Mouse (Mus musculus): ENCODE measurements around the gene Pla1a. TPM values are rescaled to one million over a fixed set of nuclear protein-coding genes. Genes with fewer than 3 reads are reported as not detected.

Pla1a gene
- total RNA-seq, 2 experiments from 2014 or later = 0.60 to 0.76 TPM

- no peak for DNase-seq (ENCODE audit: low spot score in 2 of 2)
Measured at GRCm38 (mm10) chr16:38439190-38439589, 6.2 kb upstream of the Pla1a start.

GRCm38 (mm10) chr16:38434295-38434795 lies 1.4 kb upstream of the Pla1a start:
- no peak for DNase-seq (ENCODE audit: low spot score in 2 of 2)

GRCm38 (mm10) chr16:38433514-38433913 lies 569 bp upstream of the Pla1a start:
- no peak for DNase-seq (ENCODE audit: low spot score in 2 of 2)

GRCm38 (mm10) chr16:38431446-38432185 lies 1.3 kb downstream of the Pla1a start:
- no peak for DNase-seq (ENCODE audit: low spot score in 2 of 2)

GRCm38 (mm10) chr16:38425799-38426198 lies 7.1 kb downstream of the Pla1a start:
- DNase-seq (ENCODE audit: low spot score in 2 of 2) = no peak

DNA sequence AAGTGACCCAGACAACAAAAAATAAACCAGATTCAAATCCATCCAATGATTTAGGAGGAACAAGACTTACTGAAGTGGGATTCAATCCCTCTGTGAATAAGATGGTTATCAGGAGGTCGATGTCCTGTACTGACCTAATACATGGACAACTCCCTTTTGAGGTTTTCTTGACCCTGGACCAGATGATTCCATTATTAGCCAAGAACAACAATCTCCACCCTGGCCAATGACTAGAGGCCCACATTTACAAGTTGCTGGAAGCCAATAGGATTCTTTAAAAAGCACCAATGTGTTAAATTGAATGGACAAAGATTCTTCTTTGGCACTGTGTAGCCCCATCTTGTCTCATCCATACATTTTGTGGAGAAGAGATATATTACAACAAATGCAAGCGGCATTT lies 7.6 kb downstream of the Pla1a start:
- no peak for DNase-seq (ENCODE audit: low spot score in 2 of 2)

DNA sequence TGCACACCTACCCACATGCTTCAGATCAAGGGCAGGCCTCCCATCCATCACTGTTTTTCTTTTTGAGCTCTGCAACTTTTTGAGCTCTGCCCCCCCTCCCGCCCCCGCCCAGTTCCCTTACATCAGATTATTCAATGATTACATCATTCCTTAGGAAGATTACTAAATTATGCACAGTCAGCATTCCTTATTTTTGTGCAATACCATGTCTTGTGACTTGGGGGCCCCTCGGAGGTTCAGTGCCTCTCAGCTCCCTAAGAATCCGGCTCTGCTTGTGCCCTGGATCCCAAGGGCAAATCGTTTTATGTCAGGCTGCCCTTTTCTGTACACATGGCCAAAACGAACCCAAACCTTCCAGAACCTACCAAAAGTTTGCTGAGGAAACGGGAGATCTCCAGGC lies 18.0 kb downstream of the Pla1a start:
- no peak for DNase-seq (ENCODE audit: low spot score in 2 of 2)

DNA sequence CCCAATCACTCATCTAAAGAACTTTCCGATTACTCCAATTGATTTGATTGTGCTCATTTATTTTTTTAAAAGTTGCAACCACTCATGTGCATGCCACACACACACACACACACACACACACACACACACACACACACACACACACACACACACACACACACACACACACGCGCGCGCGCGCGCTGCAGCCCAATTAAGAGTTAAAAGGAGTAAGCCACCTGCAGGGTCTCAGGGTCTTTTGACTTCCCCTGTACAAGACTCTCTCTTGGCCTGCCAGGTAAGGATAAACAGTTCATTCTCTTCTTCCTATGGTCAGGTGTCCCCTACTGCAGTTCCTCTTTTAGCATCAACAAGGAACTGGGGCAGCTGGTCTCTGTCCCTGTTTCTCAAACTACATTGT lies 24.5 kb downstream of the Pla1a start:
- DNase-seq (ENCODE audit: low spot score in 2 of 2) = no peak

DNA sequence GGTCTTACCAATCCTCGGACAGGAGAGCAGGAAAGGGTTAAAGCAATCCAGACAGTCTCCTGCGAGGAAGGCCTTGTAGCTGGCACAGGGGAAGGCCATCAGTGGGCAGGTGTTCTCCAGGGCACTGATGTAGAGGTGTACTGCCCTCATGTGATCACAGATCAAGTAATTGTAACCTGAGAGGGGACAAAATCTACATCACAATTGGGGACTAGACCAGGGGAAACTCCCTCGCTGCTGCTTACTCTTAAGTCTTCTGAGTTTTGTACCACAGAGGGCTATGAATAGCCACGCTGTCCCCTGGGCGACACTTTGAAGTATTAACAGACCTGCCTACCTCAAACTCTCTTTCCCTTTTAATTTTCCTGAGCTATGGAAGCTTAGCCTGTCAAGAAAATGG lies 25.4 kb downstream of the Pla1a start:
- DNase-seq (ENCODE audit: low spot score in 2 of 2) = no peak

GRCm38 (mm10) chr16:38406708-38407107 lies 26.2 kb downstream of the Pla1a start:
- no peak for DNase-seq (ENCODE audit: low spot score in 2 of 2)

DNA sequence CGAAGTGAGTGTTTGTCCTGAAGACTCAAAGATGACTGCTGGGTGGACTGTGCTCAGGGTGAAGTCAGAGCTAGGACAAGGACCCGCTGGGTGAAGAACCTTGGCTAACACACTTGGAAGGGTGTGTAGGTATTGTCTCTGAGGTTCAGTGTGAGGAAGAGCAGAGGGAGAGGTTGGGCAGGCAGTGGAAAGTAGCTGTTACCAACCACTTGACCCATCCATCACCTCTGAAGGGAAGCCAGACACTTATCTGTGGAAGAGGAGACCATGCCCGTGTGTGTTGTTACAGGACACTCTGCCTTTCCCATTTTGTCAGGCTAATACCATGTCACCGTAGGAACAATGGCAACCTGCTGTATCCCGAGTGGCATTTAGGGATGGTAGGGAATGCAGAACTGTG lies 26.7 kb downstream of the Pla1a start:
- DNase-seq (ENCODE audit: low spot score in 2 of 2) = no peak

GRCm38 (mm10) chr16:38403639-38404038 lies 29.3 kb downstream of the Pla1a start:
- no peak for DNase-seq (ENCODE audit: low spot score in 2 of 2)

DNA sequence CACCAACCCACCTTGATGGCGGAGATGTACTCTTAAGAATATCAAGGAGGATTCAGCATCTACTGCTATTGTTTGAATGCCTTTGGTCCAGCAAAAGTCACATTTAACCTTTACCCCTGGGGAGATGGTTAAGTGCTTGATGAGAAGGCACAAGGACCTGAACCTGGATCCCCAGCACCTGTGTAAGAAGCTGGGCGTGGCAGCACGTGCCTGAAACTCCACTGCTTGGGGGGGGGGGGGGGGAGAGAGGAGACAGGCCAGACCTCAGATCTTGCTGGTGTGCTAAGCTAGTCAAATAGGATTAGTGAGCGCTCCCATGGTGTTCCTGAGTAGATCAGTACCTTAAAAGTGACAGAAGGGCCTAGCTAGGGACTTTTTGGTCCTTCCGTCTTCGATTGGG lies 31.5 kb downstream of the Pla1a start:
- no peak for DNase-seq (ENCODE audit: low spot score in 2 of 2)

DNA sequence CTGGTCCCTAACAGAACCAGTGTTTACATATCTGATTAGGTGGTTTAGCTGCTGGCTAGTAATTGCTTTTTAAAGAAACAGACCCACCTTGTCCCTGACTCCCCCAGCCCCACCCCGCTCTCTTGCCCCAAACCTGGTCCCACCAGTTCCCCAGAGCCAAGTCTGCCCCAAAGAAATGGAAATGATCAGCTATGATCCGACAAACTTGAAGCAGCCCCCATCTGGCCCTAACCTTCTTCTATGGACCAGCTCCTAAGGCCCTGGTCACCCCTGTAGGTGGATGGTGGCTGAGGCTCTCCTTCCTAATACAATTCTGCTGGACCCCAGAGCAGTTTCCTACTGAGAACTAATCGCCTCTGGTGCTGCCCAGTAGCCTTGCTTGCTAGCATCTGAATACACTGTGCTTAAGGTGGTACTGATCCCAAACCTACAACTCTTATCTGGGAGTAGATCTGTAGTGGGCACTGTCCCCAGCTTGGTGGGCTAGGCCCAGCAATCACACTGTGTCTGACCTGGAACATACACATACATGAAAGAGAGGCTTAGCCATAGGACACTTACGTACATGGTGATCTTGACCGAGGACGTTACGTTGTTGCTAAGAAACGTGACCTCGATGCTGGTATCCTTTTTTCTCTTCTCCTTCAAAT lies 32.5 kb downstream of the Pla1a start:
- DNase-seq (ENCODE audit: low spot score in 2 of 2) = no peak

- peak; percentile 41 to 46 for DNase-seq (ENCODE audit: low spot score in 2 of 2)
Measured at GRCm38 (mm10) chr16:38399531-38400231, 33.3 kb downstream of the Pla1a start.

DNA sequence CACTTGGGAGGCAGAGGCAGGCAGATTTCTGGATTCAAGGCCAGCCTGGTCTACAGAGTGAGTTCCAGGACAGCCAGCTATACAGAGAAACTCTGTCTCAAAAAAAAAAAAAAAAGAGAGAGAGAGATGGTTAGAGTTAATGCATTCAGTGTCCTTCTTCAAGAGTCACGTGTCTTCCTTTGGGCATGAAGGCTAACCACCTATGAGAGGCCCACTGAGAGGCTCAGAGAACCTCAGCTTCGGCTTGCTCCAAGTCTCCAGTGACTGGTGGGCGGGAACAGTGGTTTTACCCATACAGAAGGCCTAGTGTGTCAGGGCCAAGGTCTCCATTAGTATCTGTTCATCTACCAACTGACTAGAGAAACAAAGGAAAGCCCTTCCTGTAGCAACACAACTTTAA lies 33.9 kb downstream of the Pla1a start:
- DNase-seq (ENCODE audit: low spot score in 2 of 2) = no peak

DNA sequence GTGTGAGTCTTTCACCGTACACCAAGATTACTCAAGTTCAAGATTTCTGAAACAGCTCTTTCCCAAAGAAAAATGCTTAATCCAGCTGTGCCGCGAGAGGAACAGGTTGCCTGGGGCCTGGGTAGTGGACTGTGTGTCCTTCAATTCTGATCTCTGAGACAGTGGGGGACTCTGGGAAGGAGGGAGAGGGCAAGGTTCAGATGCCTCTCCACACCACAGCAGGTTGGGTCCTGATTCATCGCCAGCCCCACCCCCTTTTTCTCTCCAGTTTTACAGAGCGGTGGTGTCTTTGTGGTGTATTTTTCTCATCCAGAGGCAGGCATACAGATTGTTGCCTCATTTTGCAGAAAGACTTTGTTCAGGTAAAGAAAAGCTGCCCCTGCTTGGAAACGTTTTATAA lies 34.7 kb downstream of the Pla1a start:
- DNase-seq (ENCODE audit: low spot score in 2 of 2) = no peak

DNA sequence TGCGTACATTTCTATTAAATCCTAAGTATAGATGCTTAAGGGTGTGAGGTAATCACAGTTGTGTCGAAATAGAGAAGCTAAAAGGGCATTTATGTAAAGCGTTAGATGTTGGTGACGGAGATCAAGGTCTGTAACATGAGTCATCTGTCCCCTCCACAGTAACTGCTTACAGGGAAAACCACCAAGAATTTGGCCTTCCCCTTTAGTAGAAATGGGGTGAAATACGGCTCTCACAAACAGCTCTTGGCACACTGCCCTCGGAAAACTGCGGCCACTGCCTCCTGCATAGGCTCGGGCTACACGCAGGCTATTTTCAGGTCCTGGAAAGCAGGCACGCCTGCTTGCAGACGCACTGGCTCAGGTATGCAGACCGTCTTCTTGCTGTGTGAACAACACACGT lies 36.8 kb downstream of the Pla1a start:
- DNase-seq (ENCODE audit: low spot score in 2 of 2) = no peak

DNA sequence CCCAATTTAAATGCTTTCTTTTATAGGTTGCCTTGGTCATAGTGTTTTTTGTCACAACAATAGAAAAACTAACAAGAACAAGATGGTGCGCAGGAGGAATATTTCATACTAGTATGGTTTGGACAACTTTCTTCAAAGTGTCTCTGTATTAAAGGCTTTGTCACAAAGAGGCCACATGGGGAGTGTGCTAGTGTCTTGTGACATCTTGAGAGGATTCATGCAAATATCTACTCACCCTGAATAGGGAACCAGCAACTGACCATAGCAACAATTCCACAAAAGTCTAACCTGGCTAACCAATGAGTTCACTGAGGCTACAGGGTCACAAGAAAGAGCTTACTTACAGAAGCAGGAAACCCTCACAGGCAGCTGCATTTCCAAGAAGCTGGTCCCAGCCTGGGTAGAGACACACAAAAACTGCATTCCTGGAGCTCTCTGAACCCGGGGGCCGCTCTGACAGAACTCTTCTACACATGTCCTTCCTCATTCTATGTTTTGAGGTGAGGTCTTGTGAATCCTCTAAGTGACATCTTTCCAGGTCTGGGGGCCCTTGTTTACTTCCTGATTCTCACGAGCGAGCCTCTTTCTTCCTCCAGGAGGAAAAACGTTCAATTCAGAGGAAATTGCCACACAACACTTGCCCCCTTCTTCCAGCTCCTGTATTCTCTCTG lies 37.8 kb downstream of the Pla1a start:
- no peak for DNase-seq (ENCODE audit: low spot score in 2 of 2)

DNA sequence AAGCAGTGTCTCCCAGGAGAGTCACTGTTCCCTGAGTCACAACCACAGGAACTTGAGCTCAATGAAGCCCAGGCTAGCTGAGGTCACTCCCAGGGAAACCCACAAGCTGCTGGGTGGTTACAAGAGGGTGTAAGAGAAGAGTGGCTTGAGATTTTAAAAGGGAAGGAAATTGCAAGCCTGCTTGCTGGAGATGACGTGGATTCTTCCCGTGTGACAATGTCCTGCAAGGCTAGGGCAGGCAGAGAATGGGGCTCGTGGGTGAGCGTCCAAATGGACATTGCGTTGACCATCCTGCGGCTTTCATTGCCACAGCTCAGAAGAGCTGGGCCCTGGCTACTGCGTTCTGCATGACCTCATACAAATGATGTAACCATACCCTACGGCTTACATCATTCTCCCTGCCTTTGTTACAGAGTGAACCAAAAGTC lies 38.7 kb downstream of the Pla1a start:
- DNase-seq (ENCODE audit: low spot score in 2 of 2) = no peak

DNA sequence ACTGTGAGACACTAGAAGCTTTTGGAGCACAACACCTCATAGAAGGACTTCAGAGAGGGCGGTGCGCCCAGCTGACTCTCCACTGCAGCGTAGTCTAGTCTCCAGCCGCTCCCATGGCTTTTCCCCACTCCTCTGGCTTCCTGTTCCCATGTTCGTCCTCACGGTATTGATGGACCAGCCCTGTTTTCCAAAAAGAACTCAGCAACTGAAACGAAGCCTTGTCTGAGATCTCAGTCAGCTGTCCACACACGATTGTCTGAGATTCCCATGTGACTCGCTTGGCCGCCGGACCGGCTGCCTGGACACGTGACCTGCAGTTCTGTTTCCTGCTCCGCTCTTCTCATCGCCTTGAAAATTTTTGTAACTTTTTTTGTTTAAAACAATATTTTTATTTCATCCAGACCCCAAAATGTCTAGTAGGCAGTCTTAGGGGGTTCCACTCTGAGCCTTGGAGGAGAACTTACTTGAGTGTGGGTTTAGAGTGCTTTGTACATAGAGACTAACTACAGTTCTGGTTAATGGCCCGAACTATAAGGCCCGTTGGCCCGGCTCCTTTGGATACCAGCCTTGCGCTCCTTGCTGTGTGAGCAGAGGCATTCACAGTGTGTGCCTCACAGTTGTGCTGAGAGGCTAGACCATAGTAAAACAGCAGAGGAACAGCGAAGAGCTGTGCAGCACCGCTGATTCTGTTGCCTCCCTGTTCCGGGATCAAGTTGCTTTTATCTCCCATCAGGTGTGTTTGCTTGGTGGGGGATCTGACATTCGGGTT lies 40.6 kb downstream of the Pla1a start:
- DNase-seq (ENCODE audit: low spot score in 2 of 2) = no peak
